Mouse (Mus musculus) olfactory bulb, adult 2 months (tissue): Measurements from ENCODE around the gene Ifnlr1.

Source experiments
- CTCF ChIP-seq: fragments of 200-500 bp; IDR thresholded peaks from 2 replicates; pipeline ENCODE4 v1.5.1; 2012; ENCODE audit warnings: low read depth, mild to moderate bottlenecking, low read length, moderate library complexity; ENCODE audit not compliant: insufficient read depth
- POLR2A ChIP-seq: fragments of 200-500 bp; IDR thresholded peaks from 2 replicates; pipeline ENCODE4 v1.6.1; 2012; ENCODE audit warnings: mild to moderate bottlenecking, low read depth, low read length, moderate library complexity; ENCODE audit not compliant: insufficient read depth

- TF ChIP-seq POLR2A (no peak), CTCF (no peak)
Observed at GRCm38 (mm10) chr4:135745613-135746012, 59.5 kb downstream of the Ifnlr1 start.
